Mouse (Mus musculus) bone marrow macrophage, adult 2 months (primary cell): Measurements from ENCODE around the gene Zfp784. TPM values are rescaled to one million over a fixed set of nuclear protein-coding genes. Genes with fewer than 3 reads are reported as not detected.

ENCODE experiments used
- H3K27ac ChIP-seq: 2 replicates; pipeline ENCODE4 v1.5.1; 2012; ENCODE audit warnings: low read depth, low read length; ENCODE audit not compliant: insufficient read depth
- H3K4me1 ChIP-seq: 2 replicates; pipeline ENCODE4 v1.6.1; 2012; ENCODE audit warnings: low read length; ENCODE audit not compliant: control insufficient read depth, insufficient read depth
- H3K4me3 ChIP-seq: 2 replicates; pipeline ENCODE4 v1.5.1; 2012; ENCODE audit warnings: mild to moderate bottlenecking, low read length, moderate library complexity; ENCODE audit not compliant: insufficient read depth
- CTCF ChIP-seq: IDR thresholded peaks from 2 replicates; pipeline ENCODE4 v1.5.1; 2012; ENCODE audit warnings: low read depth, mild to moderate bottlenecking, low read length, moderate library complexity
- POLR2A ChIP-seq: IDR thresholded peaks from 2 replicates; pipeline ENCODE4 v1.6.1; 2012; ENCODE audit warnings: mild to moderate bottlenecking, low read depth, low read length, borderline replicate concordance
- polyA plus RNA-seq: library from polyadenylated mRNA; stranded (reverse); fragments of >200 nt; gene quantifications from 2 replicates; pipeline ENCODE4 v1.2.4, GENCODE M21; 2012; ENCODE audit not compliant: missing spikeins, insufficient read depth, insufficient read length

The Zfp784 gene
- polyA plus RNA-seq, 1 experiment: 3.8 TPM

DNA sequence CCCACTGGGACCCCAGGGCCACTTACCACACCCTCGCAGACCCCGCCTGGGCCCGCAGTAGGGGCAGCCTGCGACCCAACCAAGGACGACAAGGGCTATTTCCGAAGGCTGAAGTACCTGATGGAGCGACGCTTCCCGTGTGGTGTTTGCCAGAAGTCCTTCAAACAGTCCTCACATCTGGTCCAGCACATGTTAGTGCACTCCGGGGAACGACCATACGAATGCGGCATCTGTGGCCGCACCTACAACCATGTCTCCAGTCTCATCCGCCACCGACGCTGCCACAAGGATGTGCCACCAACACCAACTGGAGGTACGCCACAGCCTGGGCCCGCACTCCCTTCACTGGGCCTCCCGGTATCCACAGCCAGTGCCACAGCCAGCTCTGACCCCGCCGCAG is 8.7 kb downstream of the Zfp784 start:
- no peak overlapping the region for H3K27ac ChIP-seq
- no peaks in the 10 kb centered on the region for H3K4me1 ChIP-seq
- no peak overlapping the region for H3K4me3 ChIP-seq
- no peak for TF ChIP-seq CTCF
- TF ChIP-seq POLR2A: no peak

DNA sequence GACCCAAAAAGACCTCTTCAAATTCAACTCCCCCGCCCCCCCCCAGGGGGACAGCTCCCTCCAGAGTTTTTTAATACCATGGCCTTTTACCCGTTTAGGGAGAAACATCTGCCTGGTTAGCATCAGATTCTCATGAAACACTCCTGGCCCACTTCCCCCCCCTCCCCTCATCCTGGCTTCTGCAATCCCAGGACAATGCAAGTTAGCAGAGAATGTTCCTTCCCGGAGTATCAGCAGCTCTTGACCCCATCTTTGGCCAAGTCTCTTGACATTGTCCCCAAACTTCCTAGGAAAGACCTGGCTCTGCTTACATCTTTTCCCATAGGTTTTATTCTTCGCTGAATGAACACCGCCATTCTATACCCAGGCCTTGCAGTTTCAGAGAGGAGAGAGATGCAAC is 17.0 kb downstream of the Zfp784 start:
- Histone ChIP-seq H3K4me1 (peaks cover 18% of the 10 kb centered on the region), H3K27ac (peak overlapping the region; percentile 88; the same call in 1 of the 2 replicates), H3K4me3 (peak overlapping the region; percentile 93)
- no peak for TF ChIP-seq POLR2A
- no peak for TF ChIP-seq CTCF

DNA sequence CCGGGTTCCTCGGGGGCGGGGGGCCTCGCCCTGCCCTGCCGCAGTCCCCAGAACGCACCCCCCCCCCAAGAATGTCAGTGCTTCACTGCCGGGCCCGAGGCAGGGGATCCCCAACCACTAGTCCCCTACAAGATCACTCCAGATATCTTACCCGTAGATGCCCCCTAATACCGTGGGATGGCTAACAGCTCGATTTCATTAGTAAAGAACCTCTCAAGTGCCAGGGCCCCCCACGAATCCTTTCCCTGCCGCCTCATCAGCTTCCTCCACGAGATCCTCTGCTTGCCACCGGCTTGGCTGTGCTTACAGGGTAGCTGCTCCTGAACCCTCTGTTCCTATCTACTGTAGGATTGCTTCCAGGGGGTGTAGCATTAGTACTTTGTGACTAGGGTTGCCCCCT is 17.6 kb downstream of the Zfp784 start:
- peak overlapping the region; percentile 93 for H3K4me3 ChIP-seq
- peaks cover 18% of the 10 kb centered on the region for H3K4me1 ChIP-seq
- peak overlapping the region; percentile 88 for H3K27ac ChIP-seq
- TF ChIP-seq POLR2A (no peak), CTCF (no peak)

DNA sequence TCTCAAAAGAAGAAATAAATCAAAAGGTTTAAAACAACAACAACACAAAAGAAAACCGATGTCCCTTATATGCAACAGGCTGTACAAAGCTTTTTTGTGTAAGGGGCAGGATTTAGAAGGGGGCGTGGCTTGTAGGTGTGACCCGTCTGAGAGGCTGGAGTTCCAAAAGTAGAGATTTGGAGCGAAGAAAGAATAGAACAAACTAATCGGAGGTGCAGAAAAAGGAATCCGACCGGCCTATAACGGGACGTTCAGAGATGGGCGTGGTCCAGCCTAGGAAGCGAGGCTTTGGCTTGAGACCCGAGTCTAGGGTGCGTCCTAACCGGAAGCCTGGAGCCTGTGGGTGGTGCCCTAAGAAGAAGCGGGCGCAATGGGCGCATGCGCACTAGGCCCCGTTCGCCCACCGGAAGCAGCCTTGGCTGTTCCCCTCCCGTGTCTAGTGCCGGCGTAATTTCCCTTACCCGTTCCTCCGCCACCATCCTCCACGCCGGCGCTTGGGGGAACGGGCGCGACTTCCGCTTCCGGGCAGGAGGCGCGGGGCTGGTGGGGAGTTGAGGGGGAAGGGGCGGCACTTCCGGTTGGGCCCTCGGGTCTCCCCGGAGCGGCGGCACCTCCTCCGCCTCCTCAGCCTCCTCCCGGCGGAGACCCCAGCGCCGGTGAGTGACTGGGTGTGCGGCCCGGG is 18.1 kb downstream of the Zfp784 start, which contains the start of the genes Zfp865 and Ccdc106:
TSS of gene Zfp865 (plus strand) at position 377 of the 682 bp plus-strand sequence.
TSS of gene Ccdc106 (plus strand) at position 554 of the 682 bp plus-strand sequence.
- Histone ChIP-seq H3K4me3 (peak within 1 kb of the TSS; percentile 93), H3K4me1 (peaks cover 18% of the 10 kb centered on the region), H3K27ac (peak within 1 kb of the TSS; percentile 88)
- TF ChIP-seq CTCF (no peak), POLR2A (no peak)

DNA sequence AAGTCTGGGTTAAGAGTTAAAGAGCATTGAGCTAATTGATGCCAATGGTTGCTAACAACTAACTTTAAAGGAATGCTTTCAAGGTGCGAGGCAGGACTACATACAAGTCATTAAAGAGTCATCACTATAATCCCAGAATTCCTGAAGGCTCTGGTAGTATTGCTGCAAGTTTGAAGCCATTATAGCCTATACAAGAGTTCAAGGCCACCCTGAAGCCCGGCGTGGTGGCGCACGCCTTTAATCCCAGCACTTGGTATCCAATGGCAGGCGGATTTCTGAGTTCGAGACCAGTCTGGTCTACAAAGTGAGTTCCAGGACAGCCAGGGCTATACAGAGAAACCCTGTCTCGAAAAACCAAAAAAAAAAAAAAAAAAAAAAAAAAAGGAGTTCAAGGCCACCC is 18.7 kb downstream of the Zfp784 start:
- H3K4me3 ChIP-seq: peak overlapping the region; percentile 93
- peak overlapping the region; percentile 88 for H3K27ac ChIP-seq
- H3K4me1 ChIP-seq: peaks cover 18% of the 10 kb centered on the region

DNA sequence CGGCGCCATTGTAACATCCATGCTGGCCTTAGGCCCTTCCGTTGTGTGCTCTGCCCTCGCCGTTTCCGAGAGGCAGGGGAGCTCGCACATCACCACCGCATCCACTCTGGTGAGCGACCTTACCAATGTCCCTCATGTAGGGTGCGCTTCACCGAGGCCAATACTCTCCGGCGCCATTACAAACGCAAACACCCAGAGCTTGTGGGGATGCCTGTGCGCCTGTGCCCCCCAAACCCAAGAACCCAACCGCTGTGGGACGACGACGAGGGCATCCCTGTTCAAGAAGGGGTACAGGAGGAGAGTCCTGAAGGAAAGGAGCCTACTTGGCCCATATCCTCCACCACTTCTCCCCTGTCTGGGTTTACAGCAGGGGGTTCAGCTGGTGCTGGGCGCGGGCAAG is 20.3 kb downstream of the Zfp784 start:
- H3K4me1 ChIP-seq: peaks cover 23% of the 10 kb centered on the region
- H3K27ac ChIP-seq: no peak overlapping the region
- H3K4me3 ChIP-seq: no peak overlapping the region
- TF ChIP-seq POLR2A (no peak), CTCF (no peak)

DNA sequence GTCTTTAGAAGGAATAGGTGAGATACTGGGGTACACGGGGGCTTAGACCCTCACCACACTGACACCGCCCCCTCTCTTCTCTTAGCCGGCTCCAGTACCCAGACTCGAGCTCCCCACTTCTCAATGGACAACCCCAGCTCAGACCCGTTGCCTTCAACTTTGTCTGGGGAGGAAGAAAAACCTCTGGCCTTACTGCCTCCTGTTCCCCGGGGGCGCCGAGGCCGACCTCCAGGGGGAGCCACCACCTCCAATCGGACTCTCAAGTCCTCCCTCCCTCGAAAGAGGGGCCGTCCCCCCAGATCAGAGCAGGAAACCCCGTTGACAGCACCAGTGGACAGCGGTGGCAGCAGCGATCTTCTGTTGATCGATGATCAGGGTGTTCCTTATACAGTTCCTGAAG is 20.9 kb downstream of the Zfp784 start:
- Histone ChIP-seq H3K4me1 (peaks cover 24% of the 10 kb centered on the region), H3K4me3 (no peak overlapping the region), H3K27ac (no peak overlapping the region)
- TF ChIP-seq CTCF (no peak), POLR2A (no peak)

DNA sequence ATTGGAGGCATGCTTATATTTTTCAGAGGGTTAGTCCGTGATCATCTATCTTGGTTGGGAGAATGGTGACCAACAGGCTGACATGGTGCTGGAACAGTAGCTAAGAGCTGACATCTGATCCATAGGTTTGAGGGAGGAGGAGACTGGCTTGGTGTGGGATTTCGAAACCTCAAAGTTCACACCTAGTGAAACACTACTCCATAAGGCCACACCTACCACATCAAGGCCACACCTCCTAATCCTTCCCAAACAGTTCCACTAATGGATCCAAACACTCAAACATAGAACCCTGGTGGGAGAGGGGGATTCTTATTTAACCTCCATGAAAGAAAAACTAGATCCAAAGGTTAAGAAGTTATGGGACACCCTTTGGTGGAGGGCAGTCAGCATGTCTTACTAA is 21.3 kb downstream of the Zfp784 start:
- no peak overlapping the region for H3K4me3 ChIP-seq
- no peak overlapping the region for H3K27ac ChIP-seq
- peaks cover 24% of the 10 kb centered on the region for H3K4me1 ChIP-seq
- TF ChIP-seq POLR2A: no peak
- TF ChIP-seq CTCF: no peak

DNA sequence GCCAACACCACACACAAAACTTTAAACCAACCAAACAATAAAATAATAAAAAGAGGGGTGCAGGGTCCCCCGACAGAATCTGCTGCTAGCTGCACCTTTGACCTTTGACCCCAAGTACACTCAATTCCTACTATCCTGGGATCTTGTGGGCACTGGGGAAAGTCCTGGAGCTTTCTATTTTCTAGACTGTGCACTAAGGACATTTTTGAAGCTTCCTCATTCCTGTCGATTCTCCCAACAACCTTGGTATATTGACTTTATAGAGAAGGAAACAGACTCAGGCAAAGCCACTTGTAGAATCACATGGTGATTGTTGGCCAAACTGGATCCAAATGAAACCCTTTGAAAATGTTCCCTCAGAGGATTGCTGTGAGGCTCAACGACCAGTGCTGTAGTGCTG is 22.2 kb downstream of the Zfp784 start:
- H3K4me1 ChIP-seq: peaks cover 18% of the 10 kb centered on the region
- peak overlapping the region; percentile 94 for H3K4me3 ChIP-seq
- no peak for TF ChIP-seq POLR2A
- no peak for TF ChIP-seq CTCF
- H3K27ac ChIP-seq: peak overlapping the region; percentile 80

DNA sequence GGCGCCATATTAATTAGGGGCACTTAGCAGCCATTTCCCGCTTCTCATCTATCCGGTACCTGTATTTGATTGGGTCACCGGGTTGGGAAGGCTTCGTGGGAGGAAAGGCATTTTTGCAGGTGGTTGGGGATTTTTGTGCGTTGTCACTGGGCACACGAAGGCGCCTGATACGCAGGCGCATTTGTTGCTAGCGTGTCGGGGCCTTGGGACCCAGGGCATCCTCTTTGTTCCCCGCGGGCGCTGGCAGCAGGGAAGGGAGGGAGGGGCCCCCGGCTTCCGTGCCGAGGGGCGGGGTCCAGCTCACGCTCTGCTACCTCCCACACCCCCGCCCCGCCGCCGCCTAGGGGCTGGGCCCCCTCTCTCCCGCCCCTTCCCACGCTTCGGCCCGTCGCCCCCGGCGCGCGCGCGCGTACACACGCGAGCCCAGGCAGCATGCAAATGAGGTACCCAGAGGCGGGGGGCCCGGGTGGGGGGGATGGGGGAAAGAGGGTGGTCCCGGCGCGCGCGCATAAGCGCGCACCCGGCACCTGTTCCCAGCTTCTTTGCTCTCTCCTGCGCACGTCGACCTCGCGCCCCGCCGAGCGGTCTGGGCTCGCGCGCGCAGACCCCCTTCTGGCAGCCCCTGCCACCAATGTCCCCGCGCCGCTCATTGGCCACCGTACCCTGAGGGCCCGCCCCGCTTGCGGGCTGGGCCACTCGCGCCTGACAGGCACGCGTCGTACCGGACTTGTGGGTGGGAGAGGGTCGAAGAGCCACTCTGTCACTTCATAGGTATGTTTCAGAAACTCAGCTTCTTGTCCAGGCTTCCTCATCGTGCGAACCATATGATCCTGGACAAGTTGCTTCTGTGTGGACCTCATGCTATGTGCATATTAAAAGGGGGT is 22.9 kb downstream of the Zfp784 start, which contains the start of gene Gm44973:
TSS of gene Gm44973 (plus strand) at position 379 of the 884 bp plus-strand sequence.
- Histone ChIP-seq H3K4me1 (peaks cover 18% of the 10 kb centered on the region), H3K27ac (peak within 1 kb of the TSS; percentile 100), H3K4me3 (peak within 1 kb of the TSS; percentile 97)
- TF ChIP-seq POLR2A (no peak), CTCF (no peak)
